Mouse (Mus musculus) adrenal gland, adult 18-20 months (tissue): ENCODE measurements at regions not wholly inside any gene's neighbourhood (a gene's known extent, or its start where the extent isn't known, plus 50 kb on each side); places are given as distances from the start of the nearest gene placed in this dataset.
A peak's percentile ranks its signal among the peaks of the same experiment; 100 is the strongest.

ENCODE experiments used
- DNase-seq, 2 experiments: peaks; one replicate each; pipeline ENCODE4 v3.0.0; 2021 to 2022; ENCODE audit warnings: low spot score in 2 of 2

DNA sequence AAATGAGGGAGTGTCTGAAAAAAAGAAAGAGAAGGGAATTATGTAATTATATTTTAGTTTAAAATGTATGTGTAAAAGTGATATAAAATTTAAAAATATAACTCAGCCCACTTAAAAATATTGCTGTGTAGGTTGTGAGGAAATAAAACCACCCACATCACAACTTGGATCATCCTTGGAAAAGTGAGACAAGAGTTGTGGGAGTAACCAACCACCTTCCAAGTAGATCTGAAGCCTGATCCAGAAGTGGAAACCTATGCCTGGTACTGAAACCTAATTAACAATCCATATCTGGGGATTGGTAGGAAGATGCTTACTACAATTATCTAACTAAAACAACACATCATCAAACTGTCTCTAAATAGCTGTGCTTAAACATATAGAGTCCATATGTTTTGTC lies 743.1 kb downstream of the Stim2 start:
- no peak for DNase-seq

GRCm38 (mm10) chr5:54746973-54747372 lies 748.7 kb downstream of the Stim2 start:
- DNase-seq: no peak

GRCm38 (mm10) chr5:54753372-54753771 lies 755.1 kb downstream of the Stim2 start:
- no peak for DNase-seq

- no peak for DNase-seq
These were observed 761.4 kb downstream of the Stim2 start for GRCm38 (mm10) chr5:54759657-54760056.

GRCm38 (mm10) chr5:54763019-54763418 lies 764.7 kb downstream of the Stim2 start:
- no peak for DNase-seq

DNA sequence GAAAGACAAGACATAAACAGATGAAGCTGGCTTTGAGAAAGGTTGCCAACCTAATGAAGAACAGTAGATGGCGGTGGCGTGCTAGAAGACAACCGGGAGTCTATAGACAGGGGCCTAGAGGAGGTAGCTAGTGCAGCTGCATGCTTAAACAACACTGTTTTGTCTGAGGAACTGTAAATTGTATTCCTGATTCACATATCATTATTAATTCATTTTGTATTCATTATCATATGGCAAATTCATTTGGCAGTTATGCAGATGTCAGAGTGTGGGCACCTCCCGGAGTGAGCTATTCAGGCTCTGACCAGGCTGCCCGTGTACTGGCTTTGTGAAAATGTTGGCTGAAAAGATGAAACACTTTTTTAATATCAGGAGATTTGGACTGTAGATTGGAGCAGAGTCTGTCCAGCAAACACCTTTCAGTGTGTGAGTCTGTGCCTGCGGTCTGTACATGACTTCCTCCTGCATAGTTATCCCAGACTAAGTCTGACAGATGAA lies 798.7 kb downstream of the Stim2 start:
- DNase-seq: peak in 1 of 2 experiments; percentile 1

DNA sequence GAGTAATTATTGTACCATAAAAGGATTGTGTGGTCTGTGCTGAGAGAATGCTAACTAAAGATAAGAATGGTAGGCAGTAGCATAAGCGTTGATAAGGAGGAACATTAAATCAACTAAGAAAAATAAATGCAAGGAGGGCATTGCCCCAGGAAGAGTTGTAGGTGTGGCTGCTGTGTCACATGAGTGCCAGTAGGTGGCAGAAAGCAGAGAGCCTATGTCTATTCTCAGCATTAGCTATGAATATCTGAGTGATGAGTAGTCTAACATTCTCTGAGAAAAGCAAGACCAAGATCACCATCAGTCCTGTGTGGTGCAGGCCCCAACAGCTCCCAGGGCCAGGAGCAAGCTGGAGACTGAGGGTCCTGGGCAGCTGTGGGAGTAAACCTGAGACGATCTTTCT lies 828.8 kb downstream of the Stim2 start:
- no peak for DNase-seq
